Mouse (Mus musculus): ENCODE measurements around the gene Cdc42.

GRCm38 (mm10) chr4:137294032-137294431 is 63.5 kb downstream of the Cdc42 start:
- TF ChIP-seq POLR2A (IDR thresholded peaks at IDR 0.05; ENCODE audit: borderline replicate concordance, control insufficient read depth, low read depth, low read length) (no peak), CTCF (IDR thresholded peaks at IDR 0.05; ENCODE audit: control insufficient read depth, insufficient read depth, low read length) (no peak)
